ENCODE assay signal across 22 mouse cellular contexts in the genomic region with DNA sequence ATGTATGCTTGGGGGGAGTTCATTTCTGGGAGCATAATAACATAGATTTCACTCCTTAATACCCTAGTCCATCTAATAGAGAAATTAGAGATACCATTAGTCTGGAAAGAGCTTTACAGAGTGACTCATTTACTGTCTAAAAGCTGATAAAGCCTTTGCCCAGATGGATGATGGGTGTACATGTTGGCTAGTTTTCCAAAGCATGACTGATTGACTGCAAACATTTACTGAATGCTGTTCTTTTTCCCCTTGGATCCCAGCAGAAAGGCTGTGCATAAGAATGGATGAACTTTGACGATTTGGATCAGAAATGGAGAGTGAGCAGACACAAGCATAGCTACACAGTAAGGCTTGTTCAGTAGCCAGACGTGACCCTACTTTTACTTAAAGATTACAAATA.
DNase-seq lines count a peak whose midpoint lies in the region; ATAC-seq and TF ChIP-seq lines count a peak whose summit lies in the region.
"Had no signal": no experiment of that assay in that cellular context is flagged by ENCODE, and none has a peak within 500 bp of the region (broad histone marks: within the 10 kb centered on the region; RNA-seq: fewer than 3 reads in every experiment).

No protein-coding gene starts in this region.

- H3K9ac ChIP-seq in forebrain, embryonic 12.5 days: no peak overlapping the region
- H3K9ac ChIP-seq: embryonic facial prominence, embryonic 13.5 days; forebrain, embryonic 15.5 days; hindbrain, embryonic 12.5 days had no signal

- TF ChIP-seq POLR2A in cerebellum, adult 2 months (IDR thresholded peaks at IDR 0.05; ENCODE audit: borderline replicate concordance, insufficient read depth, low read length): no peak

- H3K4me1 ChIP-seq in cerebellum, adult 2 months (ENCODE audit: control insufficient read depth, insufficient read depth, low read length): no peaks in the 10 kb centered on the region
- no peaks in the 10 kb centered on the region for H3K4me1 ChIP-seq in forebrain, embryonic 12.5 days
- H3K4me1 ChIP-seq: embryonic facial prominence, embryonic 13.5 days; forebrain, embryonic 15.5 days; heart, embryonic 10.5 days; hindbrain, embryonic 12.5 days had no signal

- no peak overlapping the region for H3K4me3 ChIP-seq in cerebellum, adult 2 months (replicated peaks; ENCODE audit: insufficient read depth, low read depth, low read length)
- H3K4me3 ChIP-seq in forebrain, embryonic 12.5 days (replicated peaks): no peak overlapping the region
- H3K4me3 ChIP-seq: embryonic facial prominence, embryonic 13.5 days; forebrain, embryonic 15.5 days; heart, embryonic 10.5 days; hindbrain, embryonic 12.5 days had no signal

- no peak for TF ChIP-seq CTCF in cerebellum, adult 2 months (IDR thresholded peaks at IDR 0.05; ENCODE audit: borderline replicate concordance, insufficient read depth, low read depth, low read length)

- H3K4me2 ChIP-seq in forebrain, embryonic 12.5 days: no peak overlapping the region
- H3K4me2 ChIP-seq: embryonic facial prominence, embryonic 13.5 days; forebrain, embryonic 15.5 days; hindbrain, embryonic 12.5 days had no signal

- H3K36me3 ChIP-seq in forebrain, embryonic 12.5 days (replicated peaks): no peaks in the 10 kb centered on the region
- H3K36me3 ChIP-seq: embryonic facial prominence, embryonic 13.5 days; forebrain, embryonic 15.5 days; heart, embryonic 10.5 days; hindbrain, embryonic 12.5 days had no signal

- no peaks in the 10 kb centered on the region for H3K9me3 ChIP-seq in forebrain, embryonic 12.5 days
- H3K9me3 ChIP-seq: embryonic facial prominence, embryonic 13.5 days; forebrain, embryonic 15.5 days; heart, embryonic 10.5 days; hindbrain, embryonic 12.5 days had no signal

- no peak for ATAC-seq in megakaryocyte, adult 5-6 weeks (ENCODE audit: poor library complexity, severe bottlenecking)
- no peak for ATAC-seq in forebrain, embryonic 12.5 days (ENCODE audit: low FRiP score)
- ATAC-seq: activated CD4-positive, CD25-positive, alpha-beta regulatory T cell, adult 4 months; forebrain, embryonic 15.5 days; hindbrain, embryonic 16.5 days; Patski had no signal

- 35% methylated on average over 2 of the region's 2 CpGs for WGBS in cerebellum, adult 2 months
- WGBS in forebrain, embryonic 12.5 days: 86% methylated on average over 2 of the region's 2 CpGs

- H3K27me3 ChIP-seq in cerebellum, adult 2 months (ENCODE audit: control insufficient read depth, insufficient read depth, low read length): no peaks in the 10 kb centered on the region
- no peaks in the 10 kb centered on the region for H3K27me3 ChIP-seq in forebrain, embryonic 12.5 days
- H3K27me3 ChIP-seq: CH12.LX; embryonic facial prominence, embryonic 13.5 days; forebrain, embryonic 15.5 days; hindbrain, embryonic 12.5 days; Patski had no signal

- no peak overlapping the region for H3K27ac ChIP-seq in cerebellum, adult 2 months (ENCODE audit: insufficient read depth, low read length)
- H3K27ac ChIP-seq in forebrain, embryonic 12.5 days: no peak overlapping the region
- H3K27ac ChIP-seq: embryonic facial prominence, embryonic 13.5 days; forebrain, embryonic 15.5 days; heart, embryonic 10.5 days; hindbrain, embryonic 12.5 days had no signal

- peak; percentile 18 for DNase-seq in layer of hippocampus, adult 11-12 months (ENCODE audit: low spot score)
- no peak for DNase-seq in layer of hippocampus, postnatal 25 days (ENCODE audit: extremely low spot score in 1 of 2, low spot score in 1 of 2)
- peak; percentile 21 for DNase-seq in brain, adult 2 months (ENCODE audit: low read depth, low spot score)
- peak; percentile 13 to 19 for DNase-seq in layer of hippocampus, adult 8-10 months (ENCODE audit: low spot score in 2 of 2)
- no peak for DNase-seq in cerebellum, adult 2 months
- DNase-seq: adrenal gland, postnatal 14 days; cerebellum, adult 8-10 months; cerebellum, postnatal 36 days; gastrocnemius, postnatal 36 days; heart, adult 11 months; heart, postnatal 10 days; heart, postnatal 4 days had no signal

Comparison
In these comparisons a context has a peak if more than half of its experiments do, and no peak if none do; other contexts are left out.
1. DNase-seq: peak in layer of hippocampus, adult 11-12 months (single experiment), brain, adult 2 months (single experiment) and layer of hippocampus, adult 8-10 months (2 of 2); none in layer of hippocampus, postnatal 25 days (0 of 2) and cerebellum, adult 2 months (0 of 2).